Mouse (Mus musculus) embryo, embryonic 9.5 days (tissue): ENCODE results near the gene Il1f8.
"Not testable (repeated sequence)": the region's sequence is repeated elsewhere in the genome, so short reads cannot be mapped to it uniquely, and the experiment has no call there.

Experiments used
- DNase-seq: peaks from one replicate; pipeline ENCODE4 v3.0.0-alpha.2; 2017; ENCODE audit errors: extremely low spot score

Il1f8 gene

DNA sequence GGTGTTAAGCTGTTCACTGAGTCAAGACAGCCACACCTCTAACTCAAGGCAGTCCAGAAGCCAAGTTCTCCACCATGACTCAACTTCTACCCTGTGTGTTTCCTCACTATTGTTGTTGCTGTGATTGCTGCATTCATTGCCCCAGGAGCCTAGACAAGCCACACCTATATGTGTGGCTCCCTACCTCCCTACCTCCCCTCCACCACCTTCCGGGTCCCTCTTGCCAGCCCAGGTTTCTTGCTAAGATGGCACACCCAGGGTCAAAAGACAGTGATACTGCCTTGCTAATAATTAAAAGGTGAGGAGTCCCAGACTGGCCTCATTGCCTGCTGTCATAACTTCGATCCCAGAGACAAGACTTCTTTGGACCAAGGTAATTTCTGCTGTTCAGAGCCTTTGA lies at the start of gene Il1f8:
Gene Il1f8, plus strand, starts transcription at position 301 of the 400 bp plus-strand sequence.
- no peak for DNase-seq

DNA sequence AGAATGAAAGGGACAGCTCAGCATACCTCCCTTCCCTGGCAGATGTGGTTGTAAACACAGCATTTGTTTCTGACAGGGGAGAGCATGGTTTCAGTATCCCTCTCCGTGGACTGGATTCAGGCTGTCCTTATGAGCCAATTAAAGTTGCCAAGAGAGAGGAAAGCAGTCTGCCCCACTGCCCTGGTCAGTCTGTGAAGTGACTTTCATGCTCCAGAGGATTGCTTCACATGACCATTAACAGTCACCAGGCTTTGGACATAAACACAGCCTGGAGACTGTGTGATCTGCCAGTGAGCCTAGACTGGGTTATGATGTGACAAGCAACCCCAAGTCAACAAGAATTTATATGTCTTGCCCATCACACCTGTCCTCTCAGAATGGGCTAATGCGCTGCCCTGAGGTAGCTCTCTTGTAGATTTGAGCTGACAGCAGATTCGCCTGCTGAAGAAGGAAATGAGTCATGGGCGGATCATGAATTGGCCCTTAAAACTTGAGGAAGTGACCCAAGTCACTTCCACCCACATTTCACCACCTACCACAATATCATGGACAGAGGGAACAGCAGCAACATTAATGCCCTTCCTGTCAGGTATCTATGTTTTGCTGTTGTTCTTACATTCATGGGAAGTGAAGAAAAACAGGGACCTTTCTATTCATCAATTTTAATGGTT lies 49.2 kb upstream of the Il1f8 start:
- no peak for DNase-seq

DNA sequence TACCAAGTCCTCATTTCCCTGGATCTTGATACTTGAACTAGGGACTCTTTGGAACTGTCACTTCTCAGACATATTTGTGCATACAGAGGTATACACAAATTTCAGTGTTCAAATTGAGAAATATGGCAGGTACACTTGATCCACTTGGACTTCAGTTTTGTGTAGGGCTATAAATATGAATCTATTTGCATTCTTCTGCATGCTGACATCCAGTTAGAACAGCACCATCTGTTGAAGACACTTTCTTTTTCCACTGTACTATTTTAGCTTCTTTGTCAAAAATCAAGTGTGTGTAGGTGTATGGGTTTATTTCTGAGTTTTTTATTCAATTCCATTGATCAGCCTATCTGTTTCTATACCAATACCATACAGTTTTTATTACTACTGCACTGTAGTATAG lies 43.9 kb upstream of the Il1f8 start:
- DNase-seq: no peak

DNA sequence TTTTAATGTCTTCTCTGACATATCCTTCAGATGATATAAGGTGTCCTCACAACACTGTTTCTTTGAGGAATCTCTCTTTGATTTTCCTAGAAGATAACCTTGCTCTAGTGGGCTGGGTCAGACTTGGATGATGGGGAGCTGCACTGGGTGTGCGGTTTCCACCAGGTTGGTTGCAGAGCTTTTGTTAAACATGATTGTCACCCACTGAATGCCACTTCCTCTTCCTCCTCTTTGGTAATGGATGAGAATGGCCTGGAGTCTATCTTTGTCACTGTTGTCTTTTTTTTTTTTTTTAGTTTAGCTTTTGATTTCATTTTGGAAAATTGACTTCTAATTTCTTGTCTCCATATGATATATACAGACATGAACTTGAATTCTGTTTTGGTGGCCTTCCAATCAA lies 18.6 kb upstream of the Il1f8 start:
- no peak for DNase-seq

DNA sequence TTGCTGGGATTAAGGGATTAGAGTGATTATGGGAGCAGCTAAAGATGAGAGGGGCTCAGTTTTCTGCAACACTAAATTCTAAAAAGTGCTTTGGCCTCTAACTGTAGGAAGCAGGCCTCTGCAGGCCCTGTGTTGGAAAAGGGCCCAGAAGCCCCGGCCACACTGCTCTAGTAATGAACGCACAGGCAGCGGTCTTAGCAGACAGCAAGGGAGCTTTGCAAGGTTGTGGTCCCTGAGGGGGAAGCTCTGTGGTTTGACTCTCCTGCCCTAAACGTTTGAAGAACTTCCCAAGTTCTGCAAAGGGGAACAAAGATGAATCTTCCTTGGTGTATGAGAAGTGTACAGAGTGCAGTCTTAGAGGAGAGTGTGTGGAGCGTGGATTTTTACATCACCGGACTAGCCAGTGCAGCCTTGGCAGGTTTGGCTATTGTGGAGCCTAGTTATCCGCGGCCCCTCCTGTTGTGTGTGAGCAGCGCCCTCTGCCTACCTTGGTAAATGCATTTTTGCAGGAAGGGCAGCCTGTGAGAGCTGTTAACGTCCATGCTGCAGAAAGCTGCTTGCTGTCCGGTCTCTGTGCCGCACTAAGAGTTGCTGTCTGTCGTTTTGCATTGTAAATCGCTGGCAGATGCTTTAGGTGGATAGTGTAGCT lies 28.8 kb downstream of the Il1f8 start:
- peak; percentile 57 for DNase-seq

DNA sequence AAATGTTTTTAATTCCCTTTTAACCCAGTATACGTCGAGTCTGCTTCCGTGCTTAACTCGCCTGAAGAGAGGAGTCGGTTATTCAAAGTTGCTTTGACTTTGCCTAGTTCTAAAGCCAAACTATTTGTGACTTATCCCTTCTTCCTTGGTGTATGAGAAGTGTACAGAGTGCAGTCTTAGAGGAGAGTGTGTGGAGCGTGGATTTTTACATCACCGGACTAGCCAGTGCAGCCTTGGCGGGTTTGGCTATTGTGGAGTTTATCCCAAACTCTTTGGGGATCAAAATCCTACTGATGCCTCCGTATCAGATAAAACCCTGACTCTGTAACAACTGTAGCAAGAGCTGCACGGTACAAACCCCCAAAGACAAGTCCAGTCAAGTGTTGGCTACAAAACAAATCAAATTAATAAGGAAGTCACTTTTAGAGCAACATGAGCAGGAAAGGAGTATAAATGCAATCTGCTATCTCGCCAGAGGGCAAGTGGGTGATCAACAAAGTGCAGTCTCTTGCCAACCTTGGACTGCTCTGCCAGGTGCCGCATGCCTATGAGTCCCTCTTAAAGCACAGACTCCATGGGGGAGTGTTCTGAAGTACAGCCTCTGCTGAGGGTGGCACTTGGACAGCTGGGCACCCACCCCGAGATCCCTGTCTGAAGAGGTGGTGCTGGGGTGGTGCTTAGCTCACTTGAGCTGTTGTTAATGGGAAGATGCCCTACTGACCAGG lies 29.6 kb downstream of the Il1f8 start:
- not testable (repeated sequence) for DNase-seq

DNA sequence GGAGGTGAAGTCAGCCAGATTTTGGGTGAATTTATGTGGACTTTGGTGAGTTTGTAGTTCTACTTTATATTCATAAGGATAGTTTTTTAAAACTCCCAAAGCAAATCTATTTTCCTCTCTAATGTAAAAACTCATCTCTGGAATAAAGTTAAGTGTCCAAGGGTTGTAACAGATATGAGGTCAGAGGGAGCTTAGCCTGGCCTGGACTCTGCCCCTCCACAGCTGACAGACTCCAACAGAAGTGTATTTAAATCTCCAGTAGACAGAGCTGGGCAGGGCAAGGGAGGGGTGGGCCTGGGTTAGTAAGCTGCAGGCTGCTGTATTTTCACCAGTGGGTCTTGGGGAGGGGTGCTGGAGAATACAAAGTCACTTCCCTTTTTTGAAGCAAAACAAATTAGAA lies 31.1 kb downstream of the Il1f8 start:
- not testable (repeated sequence) for DNase-seq

DNA sequence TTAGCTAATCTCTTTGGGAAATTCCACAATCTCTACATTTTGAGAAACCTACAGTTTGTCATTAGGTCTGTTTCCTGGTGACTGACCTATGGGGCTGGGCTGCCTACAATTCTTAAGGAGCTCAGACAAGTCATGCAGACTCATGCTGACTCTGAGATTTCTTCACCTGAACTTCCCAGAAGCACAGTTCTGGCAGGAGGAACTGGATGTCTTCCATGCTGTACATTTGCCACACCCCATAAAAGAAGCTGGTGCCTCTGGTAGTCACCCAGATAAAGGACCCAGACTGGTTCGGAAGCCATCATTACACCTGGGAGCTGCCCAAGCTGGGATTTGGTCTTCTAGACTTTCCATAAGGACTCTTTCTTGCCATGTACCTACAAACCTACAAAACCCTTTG lies 33.2 kb downstream of the Il1f8 start, which contains the start of gene Il1f9:
Gene Il1f9, plus strand, starts transcription at position 301 of the 400 bp plus-strand sequence.
- no peak for DNase-seq

DNA sequence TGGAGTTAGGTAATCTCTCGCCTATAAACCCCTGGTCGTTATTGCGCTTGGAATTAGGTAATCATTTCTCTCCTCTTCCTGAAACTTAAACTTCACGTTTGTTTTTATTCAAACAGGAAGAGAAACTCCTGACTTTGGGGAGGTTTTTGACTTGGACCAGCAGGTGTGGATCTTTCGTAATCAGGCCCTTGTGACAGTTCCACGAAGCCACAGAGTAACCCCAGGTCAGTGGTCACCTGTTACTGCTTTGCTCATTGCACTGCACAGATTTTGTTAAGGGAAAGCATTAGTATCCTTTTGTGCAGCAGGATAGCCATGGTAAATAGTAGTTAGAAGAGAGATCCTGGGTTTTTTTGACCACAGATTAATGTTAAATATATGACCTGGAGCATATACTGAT lies 34.6 kb downstream of the Il1f8 start:
- DNase-seq: no peak

DNA sequence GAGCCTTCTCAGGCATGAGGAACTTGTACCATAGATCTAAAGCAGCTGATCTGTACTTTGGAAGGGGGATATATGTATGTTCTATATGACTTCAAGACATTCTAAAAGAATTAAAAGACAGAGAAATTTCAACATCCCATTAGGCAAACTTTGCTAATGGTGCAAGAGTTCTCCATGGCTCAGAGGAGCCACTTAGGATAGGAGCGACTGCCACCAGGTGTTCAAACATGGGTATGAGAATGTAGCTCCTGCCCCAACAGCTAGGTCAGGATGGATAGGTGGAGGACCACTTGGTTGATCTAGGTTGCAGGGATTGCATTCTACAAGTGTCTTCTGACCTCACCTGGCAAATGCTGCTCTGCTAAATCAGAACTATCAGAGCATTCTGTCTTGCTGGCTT lies 35.2 kb downstream of the Il1f8 start:
- DNase-seq: no peak
